Mouse (Mus musculus) intestine, postnatal 0 days (tissue): ENCODE data around the gene Dpyd. TPM values are rescaled to one million over a fixed set of nuclear protein-coding genes. Genes with fewer than 3 reads are reported as not detected.

ENCODE experiments used
- ATAC-seq: fragments of 200-750 bp; cut with Nextera tagmentation; 2 replicates; pipeline ENCODE4 v1.8.0; 2017; ENCODE audit warnings: mild to moderate bottlenecking, moderate TSS enrichment, moderate library complexity
- H3K27ac ChIP-seq: fragments of 300-500 bp; sonication (generic); 2 replicates; pipeline ENCODE4 v1.5.1; 2014; ENCODE audit warnings: mild to moderate bottlenecking, low read depth, low read length, moderate library complexity
- H3K27me3 ChIP-seq: fragments of 300-500 bp; sonication (generic); replicated peaks from 2 replicates; pipeline ENCODE4 v1.6.1; 2014; ENCODE audit warnings: low read length, mixed read lengths; ENCODE audit not compliant: control insufficient read depth, insufficient read depth
- H3K36me3 ChIP-seq: fragments of 300-500 bp; sonication (generic); 2 replicates; pipeline ENCODE4 v1.6.1; 2014; ENCODE audit warnings: mild to moderate bottlenecking, moderate library complexity; ENCODE audit not compliant: control insufficient read depth, insufficient read depth
- H3K4me1 ChIP-seq: fragments of 300-500 bp; sonication (generic); replicated peaks from 2 replicates; pipeline ENCODE4 v1.6.1; 2014; ENCODE audit warnings: antibody characterized with exemption, low read length, mixed read lengths; ENCODE audit not compliant: control insufficient read depth, insufficient read depth
- H3K4me2 ChIP-seq: fragments of 300-500 bp; sonication (generic); replicated peaks from 2 replicates; pipeline ENCODE4 v1.6.1; 2014; ENCODE audit warnings: low read depth, mild to moderate bottlenecking, moderate library complexity
- H3K4me3 ChIP-seq: fragments of 300-500 bp; sonication (generic); 2 replicates; pipeline ENCODE4 v1.5.1; 2014; ENCODE audit warnings: low read depth, low read length
- H3K9ac ChIP-seq: fragments of 300-500 bp; sonication (generic); 2 replicates; pipeline ENCODE4 v1.6.1; 2014; ENCODE audit warnings: mild to moderate bottlenecking, low read depth, low read length
- H3K9me3 ChIP-seq: fragments of 300-500 bp; sonication (generic); 2 replicates; pipeline ENCODE4 v1.6.1; 2016; ENCODE audit warnings: mixed run types; ENCODE audit not compliant: control insufficient read depth
- CTCF ChIP-seq: sonication (generic); IDR thresholded peaks from 2 replicates; pipeline ENCODE4 v1.5.1; 2016; ENCODE audit warnings: low read depth, mild to moderate bottlenecking, control low read depth, antibody characterized with exemption, moderate library complexity
- WGBS: fragments of 180-500 bp; shearing (Covaris S2); extraction: QIAGEN DNeasy Blood & Tissue Kit; methylation state at CpG from one replicate; pipeline ENCODE4 v1.1.7; 2014; 5-methylcytosine and 5-hydroxymethylcytosine counted together
- polyA plus RNA-seq: library from polyadenylated mRNA; unstranded; fragments of >200 nt; fragmentation: Nextera tagmentation; extraction: Ambion mirVana; gene quantifications from 2 replicates; pipeline ENCODE4 v1.2.1, GENCODE M21; 2015

The Dpyd gene
- polyA plus RNA-seq, 1 experiment from 2014 or later = 39.7 TPM

- H3K36me3 ChIP-seq = no peaks in the 10 kb centered on the region
- no peak for TF ChIP-seq CTCF
- no peaks in the 10 kb centered on the region for H3K9me3 ChIP-seq
- H3K27ac ChIP-seq = no peak overlapping the region
- WGBS = 56% methylated on average over 7 of the region's 7 CpGs
- no peak overlapping the region for H3K4me3 ChIP-seq
- H3K27me3 ChIP-seq = no peaks in the 10 kb centered on the region
- H3K9ac ChIP-seq = no peak overlapping the region
- no peak overlapping the region for H3K4me2 ChIP-seq
- no peaks in the 10 kb centered on the region for H3K4me1 ChIP-seq
- no peak for ATAC-seq
Measured at GRCm38 (mm10) chr3:119333335-119334305, 771.7 kb downstream of the Dpyd start.

GRCm38 (mm10) chr3:119361555-119362385, 799.8 kb downstream of the Dpyd start:
- Histone ChIP-seq H3K27me3 (no peaks in the 10 kb centered on the region), H3K4me2 (no peak overlapping the region), H3K4me3 (no peak overlapping the region), H3K9ac (no peak overlapping the region), H3K9me3 (no peaks in the 10 kb centered on the region), H3K36me3 (no peaks in the 10 kb centered on the region), H3K4me1 (no peaks in the 10 kb centered on the region), H3K27ac (no peak overlapping the region)
- no peak for ATAC-seq
- WGBS = 86% methylated on average over 13 of the region's 13 CpGs
- TF ChIP-seq CTCF = no peak

- H3K9me3 ChIP-seq = no peaks in the 10 kb centered on the region
- H3K4me3 ChIP-seq = no peak overlapping the region
- H3K27me3 ChIP-seq = no peaks in the 10 kb centered on the region
- H3K27ac ChIP-seq = no peak overlapping the region
- TF ChIP-seq CTCF = no peak
- H3K36me3 ChIP-seq = no peaks in the 10 kb centered on the region
- ATAC-seq = no peak
- H3K4me2 ChIP-seq = no peak overlapping the region
- no peak overlapping the region for H3K9ac ChIP-seq
- no peaks in the 10 kb centered on the region for H3K4me1 ChIP-seq
- 86% methylated on average over 3 of the region's 3 CpGs for WGBS
Measured at GRCm38 (mm10) chr3:119362392-119362791, 800.5 kb downstream of the Dpyd start.

- WGBS = 53% methylated on average over 2 of the region's 2 CpGs
- Histone ChIP-seq H3K27ac (no peak overlapping the region), H3K4me1 (no peaks in the 10 kb centered on the region), H3K27me3 (no peaks in the 10 kb centered on the region), H3K36me3 (no peaks in the 10 kb centered on the region), H3K4me3 (no peak overlapping the region), H3K4me2 (no peak overlapping the region), H3K9ac (no peak overlapping the region), H3K9me3 (no peaks in the 10 kb centered on the region)
- no peak for ATAC-seq
- TF ChIP-seq CTCF = peak; percentile 33
Measured at GRCm38 (mm10) chr3:119368931-119369330, 807.0 kb downstream of the Dpyd start.

GRCm38 (mm10) chr3:119381119-119381518, 819.2 kb downstream of the Dpyd start:
- 70% methylated on average over 1 of the region's 1 CpGs for WGBS
- Histone ChIP-seq H3K9ac (no peak overlapping the region), H3K27me3 (no peaks in the 10 kb centered on the region), H3K4me3 (no peak overlapping the region), H3K36me3 (no peaks in the 10 kb centered on the region), H3K27ac (no peak overlapping the region), H3K4me2 (no peak overlapping the region), H3K4me1 (no peaks in the 10 kb centered on the region), H3K9me3 (no peaks in the 10 kb centered on the region)
- no peak for TF ChIP-seq CTCF
- ATAC-seq = no peak

- Histone ChIP-seq H3K27ac (no peak overlapping the region), H3K36me3 (no peaks in the 10 kb centered on the region), H3K9me3 (no peaks in the 10 kb centered on the region), H3K27me3 (no peaks in the 10 kb centered on the region), H3K9ac (no peak overlapping the region), H3K4me2 (no peak overlapping the region), H3K4me3 (no peak overlapping the region), H3K4me1 (no peaks in the 10 kb centered on the region)
- no peak for TF ChIP-seq CTCF
- no peak for ATAC-seq
- WGBS = 96% methylated on average over 1 of the region's 1 CpGs
Measured at GRCm38 (mm10) chr3:119382395-119382794, 820.5 kb downstream of the Dpyd start.
